Mouse (Mus musculus) MEL (cell line): ENCODE results near the gene Gm42421. TPM values are rescaled to one million over a fixed set of nuclear protein-coding genes. Genes with fewer than 3 reads are reported as not detected.

Experiments
- DNase-seq: peaks from one replicate; pipeline ENCODE4 v3.0.0; 2011; ENCODE audit warnings: low read depth, low spot score
- H3K27ac ChIP-seq: 2 replicates; pipeline ENCODE4 v1.5.1; 2012; ENCODE audit warnings: low read depth, mild to moderate bottlenecking, control low read depth, low read length, moderate library complexity; ENCODE audit not compliant: control insufficient read depth
- H3K27me3 ChIP-seq, 2 experiments: fragments of 150-350 bp in 1 of 2; sonication (generic) in 1 of 2; 2 replicates each; pipeline ENCODE4 v1.6.1; 2012; ENCODE audit warnings: low read length in 2 of 2, mild to moderate bottlenecking in 2 of 2, improper control_type of control experiment in 1 of 2, moderate library complexity in 1 of 2; ENCODE audit not compliant: insufficient read depth in 2 of 2, control insufficient read depth in 1 of 2
- H3K36me3 ChIP-seq, 2 experiments: 2 replicates each; pipeline ENCODE4 v1.6.1; 2012 to 2014; ENCODE audit warnings: low read length in 2 of 2, improper control_type of control experiment in 1 of 2, inconsistent platforms in 1 of 2, mild to moderate bottlenecking in 1 of 2; ENCODE audit not compliant: insufficient read depth in 2 of 2, control insufficient read depth in 1 of 2
- H3K4me1 ChIP-seq, 2 experiments: fragments of 150-350 bp in 1 of 2; sonication (generic) in 1 of 2; 2 replicates each; pipeline ENCODE4 v1.6.1; 2012; ENCODE audit warnings: low read length in 2 of 2, improper control_type of control experiment in 1 of 2, mild to moderate bottlenecking in 1 of 2; ENCODE audit not compliant: insufficient read depth in 2 of 2, control insufficient read depth in 1 of 2
- H3K4me3 ChIP-seq, 2 experiments: fragments of 150-350 bp in 1 of 2; sonication (generic) in 1 of 2; 2 replicates each; pipeline ENCODE4 v1.5.1; 2012; ENCODE audit warnings: low read depth in 2 of 2, low read length in 2 of 2, mild to moderate bottlenecking in 2 of 2, moderate library complexity in 2 of 2, control low read depth in 1 of 2, improper control_type of control experiment in 1 of 2; ENCODE audit not compliant: control insufficient read depth in 1 of 2, insufficient read depth in 1 of 2
- H3K79me2 ChIP-seq: 2 replicates; pipeline ENCODE4 v1.6.1; 2012; ENCODE audit warnings: mild to moderate bottlenecking, low read length, moderate library complexity; ENCODE audit not compliant: control insufficient read depth, poor library complexity, insufficient read depth
- H3K9ac ChIP-seq: 2 replicates; pipeline ENCODE4 v1.6.1; 2012; ENCODE audit warnings: low read depth, mild to moderate bottlenecking, control low read depth, low read length, moderate library complexity; ENCODE audit not compliant: control insufficient read depth, poor library complexity, severe bottlenecking
- H3K9me3 ChIP-seq: fragments of 150-350 bp; sonication (generic); replicated peaks from 2 replicates; pipeline ENCODE4 v1.6.1; 2012; ENCODE audit warnings: mild to moderate bottlenecking, low read length, improper control_type of control experiment, moderate library complexity; ENCODE audit not compliant: insufficient read depth
- CHD1 ChIP-seq: IDR thresholded peaks from 2 replicates; pipeline ENCODE4 v1.6.1; 2012; ENCODE audit warnings: low read depth, mild to moderate bottlenecking, inconsistent platforms, low read length, improper control_type of control experiment
- CTCF ChIP-seq, 3 experiments: IDR thresholded peaks in 2 of 3; conservative IDR thresholded peaks in 1 of 3; 2 replicates each; pipeline ENCODE4 v1.5.1; 2011 to 2012; ENCODE audit warnings: low read length in 3 of 3, low read depth in 2 of 3, mild to moderate bottlenecking in 2 of 3, improper control_type of control experiment in 1 of 3, inconsistent platforms in 1 of 3, mixed read lengths in 1 of 3, moderate library complexity in 1 of 3; ENCODE audit not compliant: control insufficient read depth in 1 of 3, insufficient read depth in 1 of 3, poor library complexity in 1 of 3, severe bottlenecking in 1 of 3
- E2F4 ChIP-seq: IDR thresholded peaks from 2 replicates; pipeline ENCODE4 v1.6.1; 2011; ENCODE audit warnings: low read depth, low read length, improper control_type of control experiment, borderline replicate concordance
- EP300 ChIP-seq, 2 experiments: IDR thresholded peaks; 2 replicates each; pipeline ENCODE4 v1.6.1; 2011; ENCODE audit warnings: improper control_type of control experiment in 2 of 2, low read length in 2 of 2, low read depth in 1 of 2, mild to moderate bottlenecking in 1 of 2
- ETS1 ChIP-seq: IDR thresholded peaks from 2 replicates; pipeline ENCODE4 v1.6.1; 2012; ENCODE audit warnings: low read depth, mild to moderate bottlenecking, inconsistent platforms, low read length, improper control_type of control experiment, moderate library complexity
- GABPA ChIP-seq: IDR thresholded peaks from 2 replicates; pipeline ENCODE4 v1.6.1; 2012; ENCODE audit warnings: low read depth, mild to moderate bottlenecking, inconsistent platforms, low read length, improper control_type of control experiment, moderate library complexity
- GATA1 ChIP-seq: IDR thresholded peaks from 2 replicates; pipeline ENCODE4 v1.6.1; 2011; ENCODE audit warnings: low read depth, low read length, improper control_type of control experiment
- HCFC1 ChIP-seq: IDR thresholded peaks from 2 replicates; pipeline ENCODE4 v1.6.1; 2012; ENCODE audit warnings: low read depth, mild to moderate bottlenecking, inconsistent platforms, low read length, improper control_type of control experiment, moderate library complexity
- JUND ChIP-seq: IDR thresholded peaks from 2 replicates; pipeline ENCODE4 v1.6.1; 2011; ENCODE audit warnings: low read depth, mild to moderate bottlenecking, improper control_type of control experiment, low read length
- KAT2A ChIP-seq: conservative IDR thresholded peaks from 2 replicates; pipeline ENCODE4 v1.6.1; 2012; ENCODE audit warnings: low read depth, low read length, improper control_type of control experiment, inconsistent platforms
- MAFK ChIP-seq: IDR thresholded peaks from 2 replicates; pipeline ENCODE4 v1.6.1; 2011; ENCODE audit warnings: low read depth, mild to moderate bottlenecking, low read length, improper control_type of control experiment, borderline replicate concordance
- MAX ChIP-seq: IDR thresholded peaks from 2 replicates; pipeline ENCODE4 v1.6.1; 2011; ENCODE audit warnings: low read length, improper control_type of control experiment
- MXI1 ChIP-seq: IDR thresholded peaks from 2 replicates; pipeline ENCODE4 v1.6.1; 2011; ENCODE audit warnings: mild to moderate bottlenecking, low read depth, low read length, improper control_type of control experiment
- NELFE ChIP-seq: IDR thresholded peaks from 2 replicates; pipeline ENCODE4 v1.6.1; 2011; ENCODE audit warnings: low read depth, low read length, improper control_type of control experiment
- NRF1 ChIP-seq: IDR thresholded peaks from 2 replicates; pipeline ENCODE4 v1.6.1; 2014; ENCODE audit warnings: low read depth, mild to moderate bottlenecking, inconsistent platforms, low read length, improper control_type of control experiment, moderate library complexity; ENCODE audit not compliant: poor library complexity, insufficient read depth, severe bottlenecking
- POLR2AphosphoS2 ChIP-seq: IDR thresholded peaks from 2 replicates; pipeline ENCODE4 v1.6.1; 2011; ENCODE audit warnings: low read length, improper control_type of control experiment
- POLR2AphosphoS5 ChIP-seq: IDR thresholded peaks from 2 replicates; pipeline ENCODE4 v1.6.1; 2012; ENCODE audit warnings: low read depth, borderline replicate concordance, mild to moderate bottlenecking, inconsistent platforms, low read length, moderate library complexity, mixed read lengths
- RAD21 ChIP-seq: IDR thresholded peaks from 2 replicates; pipeline ENCODE4 v1.6.1; 2011; ENCODE audit warnings: mild to moderate bottlenecking, low read depth, low read length, improper control_type of control experiment
- SIN3A ChIP-seq: IDR thresholded peaks from 2 replicates; pipeline ENCODE4 v1.6.1; 2012; ENCODE audit warnings: low read length, improper control_type of control experiment, inconsistent platforms
- SMC3 ChIP-seq: IDR thresholded peaks from 2 replicates; pipeline ENCODE4 v1.6.1; 2011; ENCODE audit warnings: low read depth, low read length, improper control_type of control experiment
- TCF12 ChIP-seq: IDR thresholded peaks from 2 replicates; pipeline ENCODE4 v1.6.1; 2014; ENCODE audit warnings: low read depth, mild to moderate bottlenecking, inconsistent platforms, low read length, improper control_type of control experiment, moderate library complexity
- UBTF ChIP-seq: IDR thresholded peaks from 2 replicates; pipeline ENCODE4 v1.6.1; 2012; ENCODE audit warnings: low read depth, mild to moderate bottlenecking, inconsistent platforms, low read length, improper control_type of control experiment, moderate library complexity, borderline replicate concordance; ENCODE audit not compliant: insufficient read depth
- USF1 ChIP-seq: IDR thresholded peaks from 2 replicates; pipeline ENCODE4 v1.6.1; 2014; ENCODE audit warnings: low read depth, mild to moderate bottlenecking, inconsistent platforms, low read length, improper control_type of control experiment, moderate library complexity
- USF2 ChIP-seq, 2 experiments: IDR thresholded peaks; 2 replicates each; pipeline ENCODE4 v1.6.1; 2011 to 2012; ENCODE audit warnings: improper control_type of control experiment in 2 of 2, low read length in 2 of 2, borderline replicate concordance in 1 of 2, inconsistent platforms in 1 of 2, low read depth in 1 of 2, mild to moderate bottlenecking in 1 of 2; ENCODE audit not compliant: insufficient read depth in 1 of 2
- ZC3H11A ChIP-seq: IDR thresholded peaks from 2 replicates; pipeline ENCODE4 v1.6.1; 2012; ENCODE audit warnings: low read depth, mild to moderate bottlenecking, inconsistent platforms, low read length, improper control_type of control experiment
- ZMIZ1 ChIP-seq: IDR thresholded peaks from 2 replicates; pipeline ENCODE4 v1.6.1; 2012; ENCODE audit warnings: low read depth, mild to moderate bottlenecking, inconsistent platforms, low read length, improper control_type of control experiment, moderate library complexity
- polyA plus RNA-seq, 2 experiments: library from polyadenylated mRNA; stranded (reverse) in 1 of 2; unstranded in 1 of 2; fragments of >175 nt in 1 of 2; fragments of >200 nt in 1 of 2; gene quantifications; 2 replicates each; pipeline versions ENCODE4 v1.2.1 to v1.2.4; 2012; ENCODE audit warnings: low replicate concordance in 2 of 2, low read depth in 1 of 2; ENCODE audit not compliant: insufficient read length in 2 of 2, insufficient read depth in 1 of 2, missing spikeins in 1 of 2
- total RNA-seq: library from RNA; depleted of rRNA; stranded (reverse); fragments of 300-350 nt; gene quantifications from 2 replicates; pipeline ENCODE4 v1.2.3, GENCODE M21; 2012

The Gm42421 gene
- total and polyA plus RNA-seq, 3 experiments = 0.39 to 0.84 TPM; not detected in 1

DNA sequence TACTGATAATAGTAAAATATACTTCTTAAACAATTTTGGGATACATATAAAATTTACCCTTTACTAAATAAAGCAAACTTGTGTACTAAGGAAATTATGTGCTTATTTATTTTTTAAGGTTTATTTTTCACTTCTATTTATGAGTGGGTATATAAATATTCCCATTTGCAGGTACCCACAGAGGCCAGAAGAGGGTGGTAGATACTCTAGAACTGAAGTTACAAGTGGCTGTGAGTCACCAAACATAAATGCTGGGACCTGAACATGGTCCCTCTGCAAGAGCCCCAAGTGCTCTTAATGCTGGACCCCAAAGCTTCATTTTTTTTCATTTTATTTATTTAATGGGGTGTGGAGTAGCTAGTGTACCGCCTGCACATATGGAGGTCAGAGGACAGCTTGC lies 5.9 kb downstream of the Gm42421 start:
- Histone ChIP-seq H3K9ac (no peak overlapping the region), H3K27ac (no peak overlapping the region), H3K9me3 (no peaks in the 10 kb centered on the region), H3K4me1 (no peaks in the 10 kb centered on the region), H3K79me2 (no peaks in the 10 kb centered on the region), H3K27me3 (no peaks in the 10 kb centered on the region), H3K4me3 (no peak overlapping the region), H3K36me3 (no peaks in the 10 kb centered on the region)
- no peak for TF ChIP-seq JUND
- TF ChIP-seq ZC3H11A = peak; percentile 52
- TF ChIP-seq RAD21 = peak; percentile 67
- TF ChIP-seq SMC3 = peak; percentile 59
- TF ChIP-seq CTCF (IDR thresholded peaks at IDR 0.05 in 2 of 3, conservative IDR thresholded peaks at IDR 0.05 in 1 of 3; ENCODE audit: control insufficient read depth in 1 of 3, insufficient read depth in 1 of 3, low read depth in 2 of 3, low read length in 3 of 3, poor library complexity in 1 of 3, severe bottlenecking in 1 of 3) = peak; percentile 10 to 64 (median 16); a peak in 4 of 6 replicates
- peak; percentile 55 for DNase-seq

DNA sequence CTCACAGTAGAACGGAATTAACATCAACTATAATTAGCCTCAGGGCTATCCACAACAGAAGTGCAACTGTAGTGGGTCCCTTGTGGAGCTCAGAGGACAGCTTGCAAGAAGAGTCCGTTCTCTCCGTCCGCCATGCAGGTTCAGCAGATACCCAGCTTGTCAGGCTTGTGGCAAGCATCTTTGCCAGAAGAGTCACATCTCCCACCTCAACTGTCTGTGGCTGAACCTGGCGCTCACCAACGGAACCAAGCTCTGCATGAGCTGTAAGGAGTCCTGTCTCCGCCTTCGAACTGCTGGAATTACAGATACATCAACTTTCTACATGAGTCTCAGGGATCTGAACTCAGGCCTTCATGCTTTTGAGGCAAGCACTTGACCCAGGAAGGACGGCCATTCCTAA lies 8.2 kb downstream of the Gm42421 start:
- H3K36me3 ChIP-seq = no peaks in the 10 kb centered on the region
- no peak for DNase-seq
- H3K27me3 ChIP-seq = no peaks in the 10 kb centered on the region
- no peak overlapping the region for H3K9ac ChIP-seq
- H3K79me2 ChIP-seq = no peaks in the 10 kb centered on the region
- H3K4me1 ChIP-seq = no peaks in the 10 kb centered on the region
- H3K27ac ChIP-seq = no peak overlapping the region
- TF ChIP-seq HCFC1 (no peak), RAD21 (no peak), TCF12 (no peak), E2F4 (no peak), USF1 (no peak), CHD1 (no peak), EP300 (IDR thresholded peaks at IDR 0.05; ENCODE audit: low read depth in 1 of 2, low read length in 2 of 2) (no peak), NRF1 (no peak), GATA1 (no peak)
- no peaks in the 10 kb centered on the region for H3K9me3 ChIP-seq
- no peak overlapping the region for H3K4me3 ChIP-seq

DNA sequence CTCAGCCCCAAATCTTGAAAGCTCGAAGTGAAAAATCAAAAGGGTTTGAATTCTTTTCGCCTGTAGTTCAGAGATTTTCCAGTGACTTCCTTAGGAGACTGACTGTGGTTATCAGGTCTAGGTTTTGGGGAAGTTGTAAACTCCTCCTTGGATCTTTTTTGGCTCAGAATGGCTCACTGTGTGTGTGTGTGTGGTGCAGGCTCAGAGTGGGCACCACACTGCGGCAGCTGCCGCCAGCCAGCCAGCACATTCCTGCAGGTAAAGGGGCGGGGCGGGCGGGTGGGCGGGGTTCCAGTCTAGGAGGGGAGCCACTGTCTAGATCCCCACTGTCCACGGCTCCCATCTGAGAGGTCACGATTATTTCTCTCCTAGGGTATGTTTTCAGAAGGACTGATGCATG lies 13.6 kb downstream of the Gm42421 start:
- Histone ChIP-seq H3K27ac (no peak overlapping the region), H3K79me2 (no peaks in the 10 kb centered on the region), H3K4me3 (no peak overlapping the region), H3K9me3 (no peaks in the 10 kb centered on the region), H3K36me3 (no peaks in the 10 kb centered on the region), H3K4me1 (no peaks in the 10 kb centered on the region), H3K27me3 (no peaks in the 10 kb centered on the region), H3K9ac (no peak overlapping the region)
- no peak for DNase-seq
- no peak for TF ChIP-seq POLR2AphosphoS5
- no peak for TF ChIP-seq RAD21
- no peak for TF ChIP-seq GABPA
- no peak for TF ChIP-seq CHD1
- TF ChIP-seq ZMIZ1 = no peak
- no peak for TF ChIP-seq MAFK
- no peak for TF ChIP-seq SIN3A
- no peak for TF ChIP-seq MXI1
- no peak for TF ChIP-seq ETS1
- TF ChIP-seq MAX = no peak
- no peak for TF ChIP-seq HCFC1
- no peak for TF ChIP-seq NELFE
- no peak for TF ChIP-seq TCF12
- TF ChIP-seq ZC3H11A = no peak
- no peak for TF ChIP-seq POLR2AphosphoS2
- TF ChIP-seq KAT2A = no peak
- TF ChIP-seq GATA1 = no peak
- no peak for TF ChIP-seq USF2 (IDR thresholded peaks at IDR 0.05; ENCODE audit: borderline replicate concordance in 1 of 2, insufficient read depth in 1 of 2, low read depth in 1 of 2, low read length in 2 of 2)
- TF ChIP-seq UBTF = no peak
